Mouse (Mus musculus) gastrocnemius, postnatal 4 days (tissue): Measurements from ENCODE around the gene Sowaha. TPM values are rescaled to one million over a fixed set of nuclear protein-coding genes. Genes with fewer than 3 reads are reported as not detected.
A peak's percentile ranks its signal among the peaks of the same experiment; 100 is the strongest.

ENCODE experiments used
- DNase-seq, 2 experiments: peaks; one replicate each; pipeline ENCODE4 v3.0.0; 2021 to 2022; ENCODE audit warnings: low spot score in 2 of 2, mixed read lengths in 2 of 2
- long read RNA-seq, 2 experiments: library from polyadenylated mRNA; stranded (forward); transcript quantifications; one replicate each; pipeline ENCODE4 v2.0.0; 2021
- total RNA-seq, 2 experiments: library from RNA; stranded (reverse); gene quantifications; 2 replicates each; pipeline ENCODE4 v1.2.3; 2021

The Sowaha gene
- under 1 TPM; 0.16 to 0.25 TPM for total RNA-seq
- long read RNA-seq, experiment 1, partial matches to known transcripts, result 0 of 1 reads
- long read RNA-seq, experiment 1, other reads (novel, unspliced or antisense), result 0 of 1 reads
- long read RNA-seq, experiment 2, partial matches to known transcripts, result 0 of 2 reads
- long read RNA-seq, experiment 2, other reads (novel, unspliced or antisense), result 0 of 2 reads

- DNase-seq, result peak in 1 of 2 experiments; percentile 12
Measured at GRCm38 (mm10) chr11:53479783-53480301, at the start of gene Sowaha, which contains the start of gene Gm9945. TSS of gene Sowaha (minus strand) at chr11:53480274. TSS of gene Gm9945 (plus strand) at chr11:53480166.

DNA sequence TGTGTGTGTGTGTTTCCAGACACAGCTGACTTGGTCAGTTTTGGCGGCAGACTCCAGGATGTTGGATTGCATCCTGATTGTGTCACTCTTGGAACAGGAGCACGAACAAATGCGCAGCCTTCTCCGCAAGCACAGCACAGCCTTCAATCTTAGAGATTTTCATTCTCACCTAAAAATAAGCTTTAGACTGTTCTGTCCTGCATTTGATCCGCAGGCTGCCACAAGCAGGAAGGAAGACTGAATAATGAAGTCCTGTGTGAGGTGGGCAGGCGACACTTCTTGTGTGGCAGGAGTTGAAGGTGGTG lies 49.1 kb upstream of the Sowaha start:
- peak; percentile 59 to 79 for DNase-seq

GRCm38 (mm10) chr11:53528397-53529252 lies 48.6 kb upstream of the Sowaha start:
- no peak for DNase-seq

DNA sequence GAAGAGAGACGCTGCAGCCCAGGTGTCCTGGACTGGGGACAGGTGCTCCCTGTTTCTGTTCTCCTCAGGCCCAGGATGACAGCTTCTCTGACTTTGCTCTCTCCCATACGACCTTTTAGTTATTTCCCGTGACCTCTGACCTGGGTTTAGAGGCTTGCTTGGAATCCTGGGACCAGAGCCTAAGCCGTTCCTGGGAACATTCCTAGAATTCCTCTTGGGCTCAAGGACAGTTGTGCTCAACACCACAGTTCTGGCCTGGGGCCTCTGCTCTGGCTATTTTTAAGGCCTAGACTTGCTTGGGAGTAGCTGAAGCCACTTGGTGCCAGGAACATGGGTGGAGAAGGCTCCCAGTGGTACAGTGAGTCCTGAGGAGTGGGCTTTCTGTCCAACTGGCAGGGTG lies 45.4 kb upstream of the Sowaha start:
- DNase-seq, result no peak

DNA sequence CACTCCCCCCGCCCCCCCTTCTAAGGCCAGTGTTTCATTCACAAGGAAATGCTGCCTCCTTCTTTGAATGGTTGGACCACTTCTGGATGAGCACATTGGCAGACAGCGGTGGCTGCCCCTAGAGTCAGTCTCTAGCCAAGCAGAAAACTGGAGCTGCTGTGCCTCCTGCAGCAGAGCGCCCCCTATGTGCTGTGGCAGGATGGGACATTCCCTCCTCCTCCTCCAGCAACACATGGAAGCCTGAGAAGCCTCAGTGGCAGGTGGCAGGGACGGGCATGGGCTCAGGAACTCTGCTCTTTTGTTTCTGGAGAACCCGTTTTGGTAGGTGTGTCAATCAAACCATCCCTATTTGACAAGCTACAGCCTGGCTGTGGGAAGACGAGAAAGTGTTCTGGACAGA lies 44.8 kb upstream of the Sowaha start:
- no peak for DNase-seq

- no peak for DNase-seq
Measured at GRCm38 (mm10) chr11:53523545-53524405, 43.7 kb upstream of the Sowaha start.

DNA sequence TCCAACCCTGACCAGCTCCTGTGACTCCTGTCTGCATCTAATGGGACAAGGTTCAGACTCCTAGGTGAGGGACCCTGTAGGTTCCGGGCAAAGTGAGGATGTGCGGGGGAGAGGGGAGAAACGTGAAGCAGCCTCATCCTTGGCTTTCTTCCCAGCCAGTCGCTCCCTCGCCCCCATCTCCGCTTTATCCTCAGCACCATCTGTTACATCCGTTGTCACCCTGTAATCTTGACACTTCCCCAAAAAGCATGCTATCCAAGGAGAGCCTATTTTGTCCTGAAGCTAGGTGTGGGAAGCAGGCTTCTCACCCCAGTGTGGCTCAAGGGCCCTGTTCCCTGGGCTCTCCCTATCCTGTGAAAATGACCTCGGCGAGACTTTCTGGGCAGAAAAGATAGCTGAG lies 42.9 kb upstream of the Sowaha start:
- DNase-seq, result no peak

GRCm38 (mm10) chr11:53522362-53522761 lies 42.3 kb upstream of the Sowaha start:
- no peak for DNase-seq

DNA sequence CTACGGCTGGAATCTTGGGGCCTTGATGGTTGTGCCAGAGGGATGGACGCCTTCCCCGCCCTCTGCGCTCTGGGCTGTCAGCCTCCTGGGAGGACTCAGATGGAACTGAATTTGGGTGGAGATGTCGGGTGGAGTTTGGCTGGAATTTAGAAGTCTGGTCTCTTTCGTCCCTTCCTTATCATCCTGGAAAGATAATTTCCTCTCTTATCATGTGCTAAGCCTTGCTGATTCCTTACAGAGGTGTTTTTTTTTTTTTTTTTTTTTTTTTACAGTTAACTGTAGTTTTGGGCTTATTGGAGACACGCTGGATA lies 41.7 kb upstream of the Sowaha start:
- no peak for DNase-seq

- DNase-seq, result no peak
Measured at GRCm38 (mm10) chr11:53521120-53521820, 41.2 kb upstream of the Sowaha start.

DNA sequence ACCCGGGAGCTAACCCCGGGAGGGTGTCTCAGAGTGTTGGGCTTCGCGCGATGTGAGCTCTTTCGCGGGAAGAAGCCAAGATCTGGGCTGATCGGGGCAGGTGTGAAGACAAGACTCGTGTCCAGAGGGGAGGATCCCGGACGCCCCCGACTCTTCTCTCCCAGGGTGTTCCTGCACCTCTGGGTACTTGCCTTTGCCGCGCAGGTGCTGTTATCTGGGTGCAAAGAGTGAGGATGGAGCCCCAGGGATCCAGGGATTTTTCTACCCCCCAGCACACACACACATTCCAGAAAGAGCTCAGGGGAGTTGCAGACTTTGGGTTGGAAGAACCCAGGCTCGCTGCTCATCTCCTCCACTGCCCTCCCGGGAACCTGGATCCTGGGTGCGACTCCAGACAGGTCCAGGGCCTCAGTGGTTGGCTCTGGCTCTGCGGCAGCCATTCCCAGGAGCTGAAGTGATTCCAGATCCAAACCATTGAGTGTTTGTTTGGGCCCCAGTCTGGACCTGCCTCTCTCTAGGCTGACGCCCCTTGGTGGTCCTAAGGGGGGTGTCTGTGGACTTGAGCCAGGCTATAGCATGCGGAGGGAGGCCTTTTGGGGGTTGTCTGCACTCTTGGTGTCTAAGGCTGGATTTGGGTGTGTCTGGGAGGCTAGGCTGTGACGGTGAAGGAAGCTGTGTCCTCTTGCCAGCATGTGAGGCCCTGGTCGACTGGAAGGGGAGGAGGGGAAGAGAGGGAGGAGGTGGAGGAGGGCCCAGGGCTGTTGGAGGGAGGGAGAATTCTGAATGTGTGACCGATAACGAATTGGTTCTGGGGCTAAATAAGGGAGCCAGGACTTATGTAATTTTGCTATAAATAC lies 40.3 kb upstream of the Sowaha start:
- peak in 1 of 2 experiments; percentile 70 for DNase-seq

DNA sequence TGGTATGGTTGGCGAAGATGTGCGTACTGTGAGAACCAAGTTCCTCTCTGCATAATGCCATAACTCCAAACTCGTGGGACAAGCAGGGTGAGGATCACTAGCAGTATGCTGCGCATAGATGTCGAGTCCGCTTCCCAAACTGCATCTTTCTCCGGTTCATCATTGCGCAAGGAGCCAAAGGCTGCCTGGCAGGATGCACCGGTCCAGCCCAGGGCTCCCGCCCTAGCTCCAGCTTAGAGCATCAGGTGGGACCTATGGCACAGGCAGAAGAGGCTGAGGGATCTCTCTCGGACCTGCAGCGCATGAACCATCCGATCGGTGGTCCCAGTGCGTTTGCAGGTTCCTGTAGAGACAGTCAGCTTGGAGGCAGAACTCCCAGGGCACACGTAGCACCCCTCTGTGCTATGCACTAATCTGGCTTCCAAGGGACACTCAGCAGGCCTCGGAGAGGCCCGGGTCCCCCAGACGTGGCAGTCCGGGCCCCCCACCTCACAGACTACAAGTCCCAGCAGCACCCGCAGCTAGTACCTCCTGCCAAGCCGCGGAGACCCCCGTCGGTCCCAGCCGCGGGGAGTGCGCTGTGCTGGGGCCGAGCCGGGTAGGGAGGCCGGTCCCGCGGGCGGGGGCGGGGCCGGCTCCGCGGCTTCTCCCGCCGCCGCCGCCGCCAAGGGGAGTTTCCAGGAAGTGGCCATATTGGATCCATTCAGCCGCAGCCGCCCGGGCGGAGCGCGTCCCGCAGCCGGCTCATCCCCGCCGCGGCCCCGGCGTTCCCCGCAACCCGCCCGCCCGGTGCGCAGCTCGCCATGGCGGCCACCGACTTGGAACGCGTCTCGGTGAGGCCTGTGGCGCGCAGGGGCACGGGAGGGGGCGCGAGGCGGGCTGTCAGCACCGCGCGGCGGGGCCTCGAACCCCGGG lies 39.4 kb upstream of the Sowaha start, which contains the start of gene Sept8:
TSS of gene Sept8 (plus strand) at position 51 of the 915 bp plus-strand sequence.
- peak; percentile 47 to 70 for DNase-seq

GRCm38 (mm10) chr11:53518759-53519158 lies 38.7 kb upstream of the Sowaha start:
- DNase-seq, result no peak

- no peak for DNase-seq
Measured at GRCm38 (mm10) chr11:53516775-53517627, 36.9 kb upstream of the Sowaha start.

- DNase-seq, result no peak
Measured at GRCm38 (mm10) chr11:53510351-53510750, 30.3 kb upstream of the Sowaha start.

DNA sequence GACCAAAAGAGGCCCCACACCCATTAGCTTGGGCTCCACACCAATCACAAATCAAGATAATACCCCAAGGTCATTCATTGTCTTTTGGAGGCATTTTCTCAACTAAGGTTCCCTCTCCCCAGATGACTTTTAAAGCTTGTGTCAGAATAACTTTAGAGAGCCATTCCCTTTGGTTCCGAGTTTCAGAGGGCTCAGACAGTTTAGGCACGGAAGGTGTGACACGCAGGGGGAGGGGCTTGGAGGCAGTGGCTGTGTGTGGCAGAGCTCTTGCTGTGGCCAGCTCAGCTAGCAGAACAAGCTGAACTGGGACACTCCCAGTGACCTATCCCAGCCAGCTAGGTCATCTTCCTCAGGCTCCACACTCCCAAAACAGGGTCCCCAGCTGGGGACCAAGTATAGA lies 28.5 kb upstream of the Sowaha start:
- DNase-seq, result no peak

DNA sequence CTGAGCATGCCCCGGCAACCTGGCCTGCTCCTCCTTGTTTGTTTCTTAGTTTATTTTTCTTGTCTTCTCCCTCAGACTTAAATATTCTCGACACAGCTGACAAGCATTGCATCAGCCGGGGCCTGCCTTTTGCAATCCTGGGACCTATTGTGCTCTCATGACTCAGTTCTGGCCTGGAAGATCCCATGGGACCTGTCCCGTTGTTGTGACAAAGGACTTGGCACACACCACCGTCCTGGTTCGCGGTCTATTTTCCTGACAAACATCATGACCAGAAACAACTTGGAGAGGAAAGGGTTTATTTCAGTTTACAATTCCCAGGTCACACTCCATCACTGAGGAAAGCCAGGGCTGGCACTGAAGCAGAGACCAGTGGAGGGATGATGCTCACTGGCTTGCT lies 28.1 kb upstream of the Sowaha start:
- DNase-seq, result no peak
